Mouse (Mus musculus): ENCODE results near the gene Irs3. TPM values are rescaled to one million over a fixed set of nuclear protein-coding genes. Genes with fewer than 3 reads are reported as not detected.

The Irs3 gene
- total RNA-seq, 2 experiments from 2014 or later: not detected

DNA sequence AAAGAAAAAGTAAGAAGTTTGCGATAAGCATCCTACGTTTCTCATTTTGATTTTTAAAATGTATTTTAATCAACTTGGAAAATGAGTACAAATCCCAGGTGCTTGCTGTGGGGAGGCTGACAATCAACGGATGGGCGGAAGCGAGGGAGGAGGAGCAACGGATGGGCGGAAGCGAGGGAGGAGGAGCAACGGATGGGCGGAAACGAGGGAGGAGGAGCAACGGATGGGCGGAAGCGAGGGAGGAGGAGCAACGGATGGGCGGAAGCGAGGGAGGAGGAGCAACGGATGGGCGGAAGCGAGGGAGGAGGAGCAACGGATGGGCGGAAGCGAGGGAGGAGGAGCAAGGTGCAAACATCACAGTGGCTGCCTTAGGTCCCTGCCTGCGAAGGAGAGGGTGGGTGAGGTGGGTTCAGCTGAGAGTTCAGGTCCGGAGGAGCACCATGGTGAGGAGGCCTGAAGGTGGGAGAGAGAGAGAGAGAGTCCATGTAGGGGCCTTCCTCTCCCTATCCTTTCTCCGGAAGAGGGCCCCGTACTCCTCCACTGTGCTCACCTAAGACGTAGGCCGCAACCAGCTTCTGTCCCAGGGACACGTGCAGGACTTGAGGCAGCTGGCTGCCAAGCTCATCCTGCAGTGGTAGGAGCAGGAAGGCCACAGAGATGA is 48.8 kb downstream of the Irs3 start:
- DNase-seq (ENCODE audit: low spot score in 2 of 2): no peak

- DNase-seq (ENCODE audit: low spot score in 2 of 2): no peak
These were observed 49.6 kb downstream of the Irs3 start for GRCm38 (mm10) chr5:137595921-137596320.

Other genes with a start within 250 kb of the Irs3 start
- under 1 TPM; 0.21 to 0.57 TPM for gene Zan, start 168.7 kb downstream of the Irs3 start, total RNA-seq (2021)
- 10 to 100 TPM; 32.9 to 37.1 TPM for gene Pop7, start 143.2 kb downstream of the Irs3 start, total RNA-seq (2021)
- gene Gigyf1, start 127.2 kb downstream of the Irs3 start, total RNA-seq (2021): 10 to 100 TPM; 40.5 to 48.8 TPM
- not detected for gene Epo, start 112.5 kb downstream of the Irs3 start, total RNA-seq (2021)
- 100 to 1,000 TPM; 704 to 770 TPM for gene Gnb2, start 112.2 kb downstream of the Irs3 start, total RNA-seq (2021)
- gene Actl6b, start 92.2 kb downstream of the Irs3 start, total RNA-seq (2021): 100 to 1,000 TPM; 128 to 133 TPM
- 10 to 100 TPM; 10.9 to 15.5 TPM for gene Tfr2, start 75.9 kb downstream of the Irs3 start, total RNA-seq (2021)
- gene Mospd3, start 44.7 kb downstream of the Irs3 start, total RNA-seq (2021): 10 to 100 TPM; 36.7 to 40.0 TPM
- gene Pcolce, start 31.9 kb downstream of the Irs3 start, total RNA-seq (2021): 10 to 100 TPM in 1 of 2 experiments, 1 to 10 TPM in 1; 6.9 to 13.6 TPM
- gene Fbxo24, start 16.7 kb downstream of the Irs3 start, total RNA-seq (2021): under 1 TPM; 0.17 to 0.37 TPM
- 10 to 100 TPM; 14.7 to 19.5 TPM for gene Lrch4, start 16.6 kb downstream of the Irs3 start, total RNA-seq (2021)
- 10 to 100 TPM; 11.0 to 14.7 TPM for gene Gm20605, start 16.5 kb downstream of the Irs3 start, total RNA-seq (2021)
- gene Sap25, start 4.4 kb downstream of the Irs3 start, total RNA-seq (2021): 1 to 10 TPM; 6.3 to 6.6 TPM
- 10 to 100 TPM; 51.7 to 56.5 TPM for gene Agfg2, start 39.0 kb upstream of the Irs3 start, total RNA-seq (2021)
- gene Nyap1, start 95.9 kb upstream of the Irs3 start, total RNA-seq (2021): 10 to 100 TPM; 73.9 to 75.0 TPM
- gene Tsc22d4, start 100.0 kb upstream of the Irs3 start, total RNA-seq (2021): 100 to 1,000 TPM; 213 to 225 TPM
- 10 to 100 TPM; 24.2 to 27.3 TPM for gene Ppp1r35, start 133.1 kb upstream of the Irs3 start, total RNA-seq (2021)
- 10 to 100 TPM; 33.4 to 42.0 TPM for gene Mepce, start 141.9 kb upstream of the Irs3 start, total RNA-seq (2021)
- 1 to 10 TPM; 5.0 to 5.7 TPM for gene Zcwpw1, start 142.1 kb upstream of the Irs3 start, total RNA-seq (2021)
- gene Pilra, start 190.6 kb upstream of the Irs3 start, total RNA-seq (2021): under 1 TPM; 0.32 to 0.62 TPM
- gene Pilrb1, start 212.4 kb upstream of the Irs3 start, total RNA-seq (2021): not detected
- gene Pilrb2, start 226.1 kb upstream of the Irs3 start, total RNA-seq (2021): not detected